In genomic region chr6:85346028-85346634, GRCm38 (mm10) we compare ENCODE assay signal across 7 mouse cellular contexts. TPM values are rescaled to one million over a fixed set of nuclear protein-coding genes. Genes with fewer than 3 reads are reported as not detected.
DNase-seq lines count a peak whose midpoint lies in the region; ATAC-seq and TF ChIP-seq lines count a peak whose summit lies in the region.

No protein-coding gene starts in this region.

- no peak overlapping the region for H3K4me3 ChIP-seq in intestine, postnatal 0 days (ENCODE audit: low read depth, low read length)
- no peak overlapping the region for H3K4me3 ChIP-seq in midbrain, embryonic 13.5 days (replicated peaks)

- no peaks in the 10 kb centered on the region for H3K9me3 ChIP-seq in intestine, postnatal 0 days (ENCODE audit: control insufficient read depth)
- H3K9me3 ChIP-seq in midbrain, embryonic 13.5 days: no peaks in the 10 kb centered on the region

- no peaks in the 10 kb centered on the region for H3K27me3 ChIP-seq in intestine, postnatal 0 days (replicated peaks; ENCODE audit: control insufficient read depth, insufficient read depth, low read length)
- no peaks in the 10 kb centered on the region for H3K27me3 ChIP-seq in midbrain, embryonic 13.5 days

- no peak overlapping the region for H3K27ac ChIP-seq in intestine, postnatal 0 days (ENCODE audit: low read depth, low read length)
- H3K27ac ChIP-seq in midbrain, embryonic 13.5 days: no peak overlapping the region

- H3K9ac ChIP-seq in intestine, postnatal 0 days (ENCODE audit: low read depth, low read length): no peak overlapping the region
- H3K9ac ChIP-seq in midbrain, embryonic 13.5 days (replicated peaks): no peak overlapping the region

- ATAC-seq in intestine, postnatal 0 days: peak; percentile 65
- ATAC-seq in midbrain, embryonic 13.5 days: peak; percentile 79

- no peak overlapping the region for H3K4me2 ChIP-seq in intestine, postnatal 0 days (replicated peaks; ENCODE audit: low read depth)
- H3K4me2 ChIP-seq in midbrain, embryonic 13.5 days (replicated peaks): no peak overlapping the region

- peak; percentile 73 for DNase-seq in adrenal gland, adult 8-10 months
- peak; percentile 93 for DNase-seq in embryo, embryonic 11 days
- DNase-seq in gastrocnemius, postnatal 4 days (ENCODE audit: low spot score in 2 of 2): peak; percentile 74 to 83
- peak; percentile 72 to 81 for DNase-seq in left cerebral cortex, postnatal 36 days (ENCODE audit: low spot score in 2 of 2)
- peak; percentile 60 for DNase-seq in spleen, adult 12 weeks (ENCODE audit: low spot score)

- no peaks in the 10 kb centered on the region for H3K4me1 ChIP-seq in intestine, postnatal 0 days (replicated peaks; ENCODE audit: control insufficient read depth, insufficient read depth, low read length)
- no peaks in the 10 kb centered on the region for H3K4me1 ChIP-seq in midbrain, embryonic 13.5 days (replicated peaks)

- WGBS in intestine, postnatal 0 days: 41% methylated on average over 6 of the region's 6 CpGs
- 38% methylated on average over 6 of the region's 6 CpGs for WGBS in midbrain, embryonic 13.5 days

- peaks cover 45% of the 10 kb centered on the region; the same call in 1 of the 2 replicates for H3K36me3 ChIP-seq in intestine, postnatal 0 days (ENCODE audit: control insufficient read depth, insufficient read depth)
- H3K36me3 ChIP-seq in midbrain, embryonic 13.5 days: peaks cover 21% of the 10 kb centered on the region

- intact Hi-C loops in left cerebral cortex, postnatal 36 days (cut with DNase I): loop anchor here (5.0 kb wide), 1 partner anchor 36 kb away; no protein-coding TSS in a partner anchor

- TF ChIP-seq CTCF in intestine, postnatal 0 days (IDR thresholded peaks at IDR 0.05; ENCODE audit: low read depth): peak; percentile 96

RNA-seq across cellular contexts. Expression of gene Sfxn5, which starts 12.9 kb away (rescaled TPM):
- total RNA-seq in adrenal gland, adult 8-10 months (2022): 10 to 100 TPM; 16.2 to 27.2 (median 21.0) TPM
- total RNA-seq in gastrocnemius, postnatal 4 days (2021): 1 to 10 TPM; 4.7 to 5.4 TPM
- polyA plus RNA-seq in intestine, postnatal 0 days (2015; fragmentation: Nextera tagmentation; extraction: Ambion mirVana): 3.2 and 3.4 TPM in 2 replicates
- 100 to 1,000 TPM; 172 to 183 TPM for total RNA-seq in left cerebral cortex, postnatal 36 days (2021)
- 12.6 and 13.4 TPM in 2 replicates for polyA plus RNA-seq in midbrain, embryonic 13.5 days (2015; fragmentation: Nextera tagmentation; extraction: Ambion mirVana)

RNA-seq across cellular contexts. Expression of gene Rab11fip5, which starts 28.3 kb away (rescaled TPM):
- 10 to 100 TPM; 41.7 to 59.0 (median 53.0) TPM for total RNA-seq in adrenal gland, adult 8-10 months (2022)
- total RNA-seq in gastrocnemius, postnatal 4 days (2021): 10 to 100 TPM; 49.3 to 50.8 TPM
- polyA plus RNA-seq in intestine, postnatal 0 days (2015; fragmentation: Nextera tagmentation; extraction: Ambion mirVana): 30.5 and 35.8 TPM in 2 replicates
- total RNA-seq in left cerebral cortex, postnatal 36 days (2021): 10 to 100 TPM; 67.8 to 76.6 TPM
- 12.2 and 12.4 TPM in 2 replicates for polyA plus RNA-seq in midbrain, embryonic 13.5 days (2015; fragmentation: Nextera tagmentation; extraction: Ambion mirVana)

Comparison
In these comparisons a context has a peak if more than half of its experiments do, and no peak if none do; other contexts are left out.
1. RNA of gene Sfxn5, which starts 12.9 kb away (total RNA-seq): 172 to 183 TPM in left cerebral cortex, postnatal 36 days; 16.2 to 27.2 TPM in adrenal gland, adult 8-10 months and 4.7 to 5.4 TPM in gastrocnemius, postnatal 4 days; every median in the first group is over 4 times any median in the second.
2. Peak in every context shown above with its lines, with median percentiles within 50 percentile points of each other: DNase-seq.